Mouse (Mus musculus) erythroblast, embryonic 14.5 days (primary cell): Measurements from ENCODE around the gene Adh5.

Experiments used
- GATA1 ChIP-seq: IDR thresholded peaks from 2 replicates; pipeline ENCODE4 v1.6.1; 2012; ENCODE audit warnings: low read length, inconsistent platforms, mixed read lengths
- TAL1 ChIP-seq: IDR thresholded peaks from 3 replicates; pipeline ENCODE4 v1.6.1; 2012; ENCODE audit warnings: low read length, inconsistent platforms, mixed read lengths

GRCm38 (mm10) chr3:138471066-138471465 is 28.2 kb downstream of the Adh5 start:
- no peak for TF ChIP-seq GATA1
- TF ChIP-seq TAL1: no peak
